Mouse (Mus musculus): ENCODE measurements around the gene Arhgef10l. TPM values are rescaled to one million over a fixed set of nuclear protein-coding genes. Genes with fewer than 3 reads are reported as not detected.
"Not testable (repeated sequence)": the region's sequence is repeated elsewhere in the genome, so short reads cannot be mapped to it uniquely, and the experiment has no call there.

Arhgef10l gene
- total RNA-seq, 2 experiments from 2014 or later = 45.5 to 60.7 TPM

- DNase-seq (ENCODE audit: low spot score in 2 of 2) = no peak
Measured at GRCm38 (mm10) chr4:140579576-140579975, 86.2 kb downstream of the Arhgef10l start.

GRCm38 (mm10) chr4:140579149-140579548, 86.7 kb downstream of the Arhgef10l start:
- no peak for DNase-seq (ENCODE audit: low spot score in 2 of 2)

GRCm38 (mm10) chr4:140576628-140577027, 89.2 kb downstream of the Arhgef10l start:
- no peak for DNase-seq (ENCODE audit: low spot score in 2 of 2)

GRCm38 (mm10) chr4:140574863-140575262, 90.9 kb downstream of the Arhgef10l start:
- DNase-seq (ENCODE audit: low spot score in 2 of 2) = not testable (repeated sequence)

GRCm38 (mm10) chr4:140572376-140572775, 93.4 kb downstream of the Arhgef10l start:
- no peak for DNase-seq (ENCODE audit: low spot score in 2 of 2)

- no peak for DNase-seq (ENCODE audit: low spot score in 2 of 2)
Measured at GRCm38 (mm10) chr4:140569394-140569793, 96.4 kb downstream of the Arhgef10l start.

- no peak for DNase-seq (ENCODE audit: low spot score in 2 of 2)
Measured at GRCm38 (mm10) chr4:140567911-140568480, 97.8 kb downstream of the Arhgef10l start.

- no peak for DNase-seq (ENCODE audit: low spot score in 2 of 2)
Measured at GRCm38 (mm10) chr4:140566785-140567184, 99.0 kb downstream of the Arhgef10l start.

GRCm38 (mm10) chr4:140564459-140564858, 101.4 kb downstream of the Arhgef10l start:
- not testable (repeated sequence) for DNase-seq (ENCODE audit: low spot score in 2 of 2)

- DNase-seq (ENCODE audit: low spot score in 2 of 2) = peak; percentile 55 to 58
Measured at GRCm38 (mm10) chr4:140562461-140563178, 103.2 kb downstream of the Arhgef10l start.

GRCm38 (mm10) chr4:140561744-140562143, 104.1 kb downstream of the Arhgef10l start:
- DNase-seq (ENCODE audit: low spot score in 2 of 2) = no peak

- DNase-seq (ENCODE audit: low spot score in 2 of 2) = no peak
Measured at GRCm38 (mm10) chr4:140559862-140560261, 106.0 kb downstream of the Arhgef10l start.

GRCm38 (mm10) chr4:140558193-140558592, 107.6 kb downstream of the Arhgef10l start:
- DNase-seq (ENCODE audit: low spot score in 2 of 2) = no peak

- DNase-seq (ENCODE audit: low spot score in 2 of 2) = no peak
Measured at GRCm38 (mm10) chr4:140556561-140556960, 109.3 kb downstream of the Arhgef10l start.

GRCm38 (mm10) chr4:140555273-140555672, 110.5 kb downstream of the Arhgef10l start:
- peak; percentile 68 to 78 for DNase-seq (ENCODE audit: low spot score in 2 of 2)

GRCm38 (mm10) chr4:140554552-140554951, 111.3 kb downstream of the Arhgef10l start:
- DNase-seq (ENCODE audit: low spot score in 2 of 2) = no peak

GRCm38 (mm10) chr4:140551766-140552165, 114.0 kb downstream of the Arhgef10l start:
- DNase-seq (ENCODE audit: low spot score in 2 of 2) = no peak

GRCm38 (mm10) chr4:140550670-140551069, 115.1 kb downstream of the Arhgef10l start:
- DNase-seq (ENCODE audit: low spot score in 2 of 2) = no peak

GRCm38 (mm10) chr4:140549975-140550374, 115.8 kb downstream of the Arhgef10l start:
- DNase-seq (ENCODE audit: low spot score in 2 of 2) = peak; percentile 42 to 56

- peak; percentile 79 to 80 for DNase-seq (ENCODE audit: low spot score in 2 of 2)
Measured at GRCm38 (mm10) chr4:140547488-140547887, 118.3 kb downstream of the Arhgef10l start.

GRCm38 (mm10) chr4:140539125-140539524, 126.7 kb downstream of the Arhgef10l start:
- DNase-seq (ENCODE audit: low spot score in 2 of 2) = peak; percentile 79 to 80

- DNase-seq (ENCODE audit: low spot score in 2 of 2) = no peak
Measured at GRCm38 (mm10) chr4:140537561-140538021, 128.2 kb downstream of the Arhgef10l start.

GRCm38 (mm10) chr4:140535323-140535722, 130.5 kb downstream of the Arhgef10l start:
- DNase-seq (ENCODE audit: low spot score in 2 of 2) = no peak
